Mouse (Mus musculus): ENCODE data around the gene Hspa12b.

Gene Hspa12b

DNA sequence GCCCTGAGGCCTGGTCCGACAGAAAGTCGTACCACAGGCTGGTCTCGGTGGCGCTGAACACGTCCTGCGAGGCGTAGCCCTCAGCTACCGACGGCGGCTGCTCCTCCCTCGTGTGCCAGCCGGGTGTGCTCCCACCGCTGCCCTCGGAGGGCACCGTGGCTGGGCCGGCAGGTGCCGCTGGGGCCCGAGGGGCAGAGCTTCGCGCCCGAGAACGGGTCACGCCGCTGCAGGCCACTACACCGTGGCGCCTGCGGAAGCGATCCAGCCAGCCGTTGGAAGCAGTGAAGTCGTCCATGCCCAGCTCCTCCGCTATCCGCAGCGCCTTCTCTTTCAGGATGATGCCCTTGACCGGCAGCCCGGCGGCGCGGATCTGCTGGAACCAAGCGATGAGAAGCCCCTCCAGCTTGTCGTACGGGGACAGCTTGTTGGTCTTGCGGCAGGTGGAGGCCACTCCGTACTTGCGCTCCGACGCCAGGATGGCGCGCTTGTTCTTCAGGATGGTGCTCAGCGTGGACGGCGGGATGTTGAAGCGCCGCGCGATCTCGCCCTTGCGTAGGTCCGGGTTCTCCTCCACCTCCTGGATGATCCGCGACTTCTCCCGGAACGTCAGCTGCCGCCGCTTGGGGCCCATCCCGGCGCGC, 52.3 kb downstream of the Hspa12b start:
- peak; percentile 56 to 65 for DNase-seq (ENCODE audit: low spot score in 2 of 2)

DNA sequence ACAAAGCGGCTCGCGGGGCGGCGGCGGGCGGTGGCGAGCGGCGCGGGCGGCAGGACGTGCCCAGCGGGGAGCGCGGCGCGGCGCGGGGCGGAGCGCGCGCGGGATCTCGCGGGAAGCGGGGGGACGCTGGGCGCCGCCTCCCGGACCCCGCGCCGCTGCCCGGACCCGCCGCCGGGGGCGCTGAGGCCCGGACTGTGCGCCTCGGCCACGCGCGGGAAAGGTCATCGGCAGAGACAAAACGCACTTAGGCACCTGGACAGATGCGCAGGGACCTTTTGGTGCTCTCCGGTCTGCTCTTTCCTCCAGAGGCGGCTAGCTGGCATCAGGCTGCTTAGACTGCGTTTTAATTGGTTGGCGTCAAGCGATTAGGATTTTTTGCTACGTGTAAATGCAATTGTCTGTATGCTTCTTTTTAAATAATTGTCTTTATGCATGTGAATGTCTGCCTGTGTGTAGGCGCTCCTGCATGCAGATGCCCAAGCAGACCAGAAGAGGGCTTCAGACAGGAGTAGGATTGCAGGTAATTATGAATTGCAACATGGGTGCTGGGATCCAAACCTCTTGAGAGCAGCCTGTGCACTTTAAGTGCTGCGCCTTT, 53.0 kb downstream of the Hspa12b start, which contains the start of gene Cenpb:
Cenpb (minus strand) TSS at position 78 of the 598 bp plus-strand sequence.
- peak; percentile 70 to 82 for DNase-seq (ENCODE audit: low spot score in 2 of 2)

DNA sequence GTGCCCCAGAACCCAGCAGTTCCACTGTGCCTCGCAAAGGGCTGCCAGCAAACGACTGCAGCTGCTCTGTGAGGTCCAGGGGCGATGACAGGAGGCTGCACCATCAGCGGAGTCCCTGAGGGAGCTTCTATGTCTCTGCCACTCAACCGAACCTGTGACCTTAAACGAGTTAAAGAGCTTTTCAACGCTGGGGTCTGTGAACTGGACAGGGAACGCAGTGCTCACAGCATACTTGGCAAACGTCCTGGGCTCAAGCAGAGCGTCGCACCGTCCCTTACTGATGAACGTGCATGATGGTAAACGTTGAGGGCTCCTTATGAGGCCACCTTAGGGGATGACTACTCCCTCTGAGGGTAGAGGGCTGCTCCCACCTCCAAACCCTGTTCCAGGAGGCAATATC, 59.3 kb downstream of the Hspa12b start:
- DNase-seq (ENCODE audit: low spot score in 2 of 2), result no peak

DNA sequence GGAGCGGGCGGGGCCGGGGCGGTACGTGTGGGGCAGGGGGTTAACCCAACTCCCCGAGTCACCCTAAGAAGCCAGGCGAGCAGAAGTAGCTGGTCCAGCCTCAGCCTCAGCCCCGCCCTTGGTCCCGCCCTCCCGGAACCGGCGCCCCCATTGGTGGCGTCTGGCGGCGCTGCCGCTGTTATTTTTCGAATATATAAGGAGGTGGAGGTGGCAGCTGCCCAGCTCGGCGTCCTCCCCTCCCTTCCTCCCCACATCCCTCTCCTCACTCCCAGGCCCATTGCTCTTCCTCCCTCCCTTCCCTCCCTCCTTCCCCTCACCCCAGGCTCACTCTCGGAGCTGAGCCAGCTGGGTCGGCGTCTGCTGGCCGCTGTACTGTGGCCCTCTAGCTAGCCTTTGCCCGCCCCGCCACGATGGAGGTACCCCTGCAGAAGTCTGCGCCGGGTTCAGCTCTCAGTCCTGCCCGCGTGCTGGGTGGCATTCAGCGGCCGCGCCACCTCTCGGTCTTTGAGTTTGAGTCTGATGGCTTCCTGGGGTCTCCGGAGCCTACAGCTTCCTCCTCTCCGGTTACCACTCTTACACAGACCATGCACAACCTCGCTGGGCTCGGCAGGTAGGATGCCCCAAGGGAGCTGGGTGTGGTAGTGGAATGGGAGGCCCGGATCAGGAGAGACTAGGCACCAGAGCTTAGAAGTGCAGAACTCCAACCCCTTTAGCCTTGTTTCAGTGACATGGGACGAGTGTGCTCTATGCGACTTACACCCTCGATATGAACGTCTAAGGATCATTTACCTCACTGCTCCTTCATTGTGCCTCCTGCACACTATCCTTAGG, 59.9 kb downstream of the Hspa12b start, which contains the start of the genes Cdc25b and Spef1:
Cdc25b (plus strand) TSS at position 179 of the 831 bp plus-strand sequence.
Spef1 (minus strand) TSS at position 512 of the 831 bp plus-strand sequence.
- peak; percentile 72 to 76 for DNase-seq (ENCODE audit: low spot score in 2 of 2)

DNA sequence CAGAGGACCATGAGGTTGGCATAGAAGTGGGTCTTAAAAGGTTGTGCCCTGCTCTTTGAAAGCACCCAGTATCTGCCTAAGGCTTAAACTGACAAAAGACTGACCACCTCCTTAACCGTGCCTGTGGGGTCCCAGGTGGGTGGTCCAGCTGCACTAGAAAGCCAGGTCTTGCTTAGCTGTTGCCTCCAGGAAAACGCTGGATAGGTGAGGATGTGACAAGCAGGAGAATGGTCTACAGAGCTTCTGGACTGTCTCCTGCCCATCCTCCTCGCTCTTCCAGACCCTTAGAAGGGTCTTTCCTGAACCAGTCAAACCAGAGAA, 60.5 kb downstream of the Hspa12b start:
- no peak for DNase-seq (ENCODE audit: low spot score in 2 of 2)

DNA sequence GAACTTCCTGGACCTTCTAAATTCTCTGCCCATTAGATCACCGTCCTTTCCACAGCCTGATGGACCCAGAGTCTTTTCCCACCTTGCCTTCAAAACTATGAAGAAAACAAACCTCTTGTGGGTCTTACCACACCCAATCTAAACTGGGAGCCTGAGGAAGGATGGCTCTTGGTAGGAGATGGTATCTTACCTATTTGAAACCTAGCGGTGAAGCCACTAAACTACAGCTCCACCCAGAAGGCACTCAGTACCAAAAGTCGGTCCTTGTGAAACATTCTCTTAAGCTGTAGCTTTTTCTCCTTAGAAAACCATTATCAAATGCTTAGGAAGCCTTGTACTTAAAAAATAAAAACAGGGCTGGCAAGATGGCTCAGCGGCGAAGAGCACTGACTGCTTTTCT, 61.2 kb downstream of the Hspa12b start:
- DNase-seq (ENCODE audit: low spot score in 2 of 2), result no peak

DNA sequence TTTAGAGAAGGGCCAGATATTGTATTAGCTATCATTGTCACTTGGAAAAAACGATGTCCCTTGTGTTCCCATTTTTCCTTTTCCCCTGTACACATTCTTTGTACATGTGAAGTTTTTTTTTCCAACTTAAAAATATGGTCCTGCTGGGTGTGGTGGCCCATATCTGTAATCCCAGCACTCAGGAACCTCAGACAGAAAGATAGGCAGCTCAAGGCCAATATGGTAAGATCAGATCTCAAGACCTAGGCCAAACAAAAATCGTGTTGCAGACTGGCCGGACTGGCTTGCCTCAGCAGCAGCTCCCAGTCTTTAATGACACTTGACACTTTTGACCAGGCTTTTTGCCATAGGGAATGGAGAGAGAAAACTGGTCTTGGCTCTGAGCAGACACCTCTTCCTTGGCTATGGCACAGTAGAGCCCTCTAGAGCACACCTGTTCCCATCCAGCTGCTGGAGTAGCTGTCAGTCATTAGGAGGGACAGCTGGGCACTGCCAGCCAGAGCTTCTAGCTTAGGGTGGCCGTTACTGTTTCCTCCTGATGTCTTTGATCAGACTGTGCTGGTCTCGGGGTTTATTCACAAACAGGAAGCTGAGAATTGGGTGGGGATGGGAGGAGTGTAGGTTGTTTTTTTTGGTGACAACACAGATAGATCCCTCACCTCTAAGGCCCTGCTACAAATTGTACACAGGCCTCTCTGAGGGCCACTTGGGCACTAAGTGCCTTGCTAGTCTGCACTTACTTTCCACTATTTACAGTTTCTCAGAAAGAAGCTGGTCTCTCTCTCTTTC, 62.6 kb downstream of the Hspa12b start:
- DNase-seq (ENCODE audit: low spot score in 2 of 2), result no peak

DNA sequence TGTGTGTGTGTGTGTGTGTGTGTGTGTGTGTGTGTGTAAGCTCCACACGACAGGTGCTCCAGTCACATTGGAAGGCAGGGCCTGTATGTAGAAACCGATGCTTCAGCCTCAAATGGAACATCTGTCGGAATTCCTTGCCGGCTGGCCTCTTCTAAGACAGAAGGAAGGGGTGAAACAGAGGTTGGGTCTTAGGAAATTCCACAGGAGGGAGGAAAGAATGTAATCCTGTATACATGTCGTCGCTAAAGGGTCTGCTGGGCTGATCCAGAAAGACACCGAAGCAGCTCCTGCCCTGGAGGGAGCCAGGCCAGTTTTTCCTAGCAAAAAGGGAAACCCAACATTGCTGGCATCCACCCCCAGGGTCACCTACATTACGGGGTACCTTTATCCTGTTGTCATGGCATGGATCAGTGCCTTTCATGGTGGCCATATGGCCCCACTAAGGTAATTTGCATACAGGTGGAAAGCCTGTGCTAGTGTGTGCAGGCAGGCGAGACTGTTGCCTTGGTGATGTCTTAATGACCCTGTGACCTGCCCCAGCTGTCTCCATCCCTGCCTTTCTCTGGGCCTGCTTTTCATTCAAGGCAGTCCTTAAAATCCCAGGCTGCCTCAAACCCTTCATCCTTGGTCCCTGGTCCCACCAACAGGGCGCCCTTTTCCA, 63.4 kb downstream of the Hspa12b start:
- no peak for DNase-seq (ENCODE audit: low spot score in 2 of 2)

DNA sequence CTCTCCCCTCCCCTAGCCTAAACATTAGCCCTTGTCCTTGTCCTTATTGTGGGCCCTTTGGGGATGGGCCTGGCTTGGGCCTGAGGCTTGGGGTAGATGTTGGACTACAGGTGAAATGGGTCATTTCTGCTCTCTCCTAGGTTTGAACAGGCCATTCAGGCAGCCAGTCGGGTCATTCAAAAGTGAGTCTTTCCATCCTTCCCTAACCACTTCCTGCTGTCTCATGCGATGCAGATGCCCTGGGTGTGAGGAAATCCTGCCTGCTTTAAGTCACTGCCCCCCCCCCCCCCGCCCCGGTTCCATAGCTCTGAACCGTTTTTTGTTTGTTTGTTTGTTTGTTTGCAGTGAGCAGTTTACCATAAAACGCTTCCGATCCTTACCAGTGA, 63.9 kb downstream of the Hspa12b start:
- DNase-seq (ENCODE audit: low spot score in 2 of 2), result no peak
